Mouse (Mus musculus) bone marrow macrophage, adult 2 months (primary cell): ENCODE measurements around the gene Tpcn2.

Experiments used
- CTCF ChIP-seq: IDR thresholded peaks from 2 replicates; pipeline ENCODE4 v1.5.1; 2012; ENCODE audit warnings: low read depth, mild to moderate bottlenecking, low read length, moderate library complexity
- POLR2A ChIP-seq: IDR thresholded peaks from 2 replicates; pipeline ENCODE4 v1.6.1; 2012; ENCODE audit warnings: mild to moderate bottlenecking, low read depth, low read length, borderline replicate concordance

DNA sequence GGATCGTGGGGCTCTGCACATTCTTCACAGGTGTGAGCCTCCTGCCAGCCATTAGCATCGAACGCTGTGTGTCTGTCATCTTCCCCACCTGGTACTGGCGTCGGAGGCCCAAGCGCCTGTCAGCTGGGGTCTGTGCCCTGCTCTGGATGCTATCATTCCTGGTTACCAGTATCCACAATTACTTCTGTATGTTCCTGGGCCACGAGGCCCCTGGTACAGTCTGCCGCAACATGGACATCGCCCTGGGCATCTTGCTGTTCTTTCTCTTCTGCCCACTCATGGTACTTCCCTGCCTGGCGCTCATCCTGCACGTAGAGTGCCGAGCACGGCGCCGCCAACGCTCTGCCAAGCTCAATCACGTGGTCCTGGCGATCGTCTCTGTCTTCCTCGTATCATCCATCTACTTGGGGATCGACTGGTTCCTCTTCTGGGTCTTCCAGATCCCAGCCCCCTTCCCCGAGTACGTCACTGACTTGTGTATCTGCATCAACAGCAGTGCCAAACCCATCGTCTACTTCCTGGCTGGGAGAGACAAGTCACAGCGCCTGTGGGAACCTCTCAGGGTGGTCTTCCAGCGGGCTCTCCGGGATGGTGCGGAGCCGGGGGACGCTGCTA lies 24.4 kb upstream of the Tpcn2 start:
- TF ChIP-seq CTCF (no peak), POLR2A (no peak)
